Mouse (Mus musculus): Measurements from ENCODE around the gene Gimap5. TPM values are rescaled to one million over a fixed set of nuclear protein-coding genes. Genes with fewer than 3 reads are reported as not detected.

The Gimap5 gene
- polyA plus RNA-seq, 1 experiment from 2014 or later = 1.5 TPM

GRCm38 (mm10) chr6:48745490-48745889 lies 507 bp upstream of the Gimap5 start:
- Histone ChIP-seq H3K27me3 (ENCODE audit: control insufficient read depth, insufficient read depth, low read depth, low read length) (peaks cover 10% of the 10 kb centered on the region), H3K4me2 (ENCODE audit: low read length) (no peak overlapping the region), H3K36me3 (ENCODE audit: control insufficient read depth, insufficient read depth, low read length) (no peaks in the 10 kb centered on the region), H3K4me3 (ENCODE audit: low read depth, low read length) (no peak overlapping the region), H3K4me1 (ENCODE audit: control insufficient read depth, insufficient read depth, low read length) (0 out of 2 replicates have a peak, but pooled peaks cover 4% of the 10 kb centered on the region), H3K9ac (ENCODE audit: low read depth, low read length) (no peak overlapping the region), H3K27ac (ENCODE audit: low read length) (no peak overlapping the region), H3K9me3 (replicated peaks; ENCODE audit: control insufficient read depth, low read length, poor library complexity, severe bottlenecking) (no peaks in the 10 kb centered on the region)
- 58% methylated on average over 2 of the region's 2 CpGs for WGBS
- ATAC-seq = no peak

DNA sequence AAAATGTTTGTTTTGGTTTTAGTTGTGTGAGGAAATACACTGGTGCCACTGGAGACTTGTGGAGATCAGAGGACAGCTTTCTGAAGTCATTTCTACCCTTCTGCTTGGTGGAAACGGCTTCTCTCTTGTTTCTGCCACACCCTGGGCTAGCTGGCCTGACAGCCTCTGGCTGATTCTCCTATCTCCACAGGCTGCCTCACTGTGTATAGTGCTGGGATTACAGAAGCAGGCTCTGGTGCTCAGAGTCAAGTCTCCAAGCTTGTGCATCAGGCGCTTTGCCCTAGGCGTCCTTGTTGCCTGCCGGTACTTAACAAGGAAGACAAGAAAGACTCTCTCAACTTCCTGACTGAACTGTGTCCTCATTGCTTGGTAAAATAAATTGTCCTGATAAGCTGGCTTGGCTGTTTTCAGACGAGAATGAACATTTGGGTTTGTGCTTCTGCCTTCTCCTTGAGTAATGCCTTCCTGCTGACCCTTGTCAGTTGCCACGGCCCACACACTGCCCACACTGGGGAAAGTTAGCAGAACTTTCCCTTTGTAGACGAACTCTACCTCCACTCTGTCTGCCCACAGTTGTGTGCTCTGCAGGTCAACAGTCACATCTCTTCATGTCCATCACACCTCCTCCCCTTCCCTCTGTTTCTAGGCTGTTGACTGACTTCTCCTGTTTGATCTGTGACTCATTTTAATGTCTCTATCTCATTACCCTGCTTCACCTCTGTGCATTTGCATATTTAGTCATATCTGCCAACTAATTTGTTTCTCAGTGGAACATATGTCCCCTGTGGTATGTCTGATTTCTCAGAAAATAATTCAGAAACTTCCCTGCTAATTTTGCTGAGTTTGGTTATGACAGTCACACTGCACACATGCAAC lies 1.3 kb downstream of the Gimap5 start:
- H3K9me3 ChIP-seq (replicated peaks; ENCODE audit: control insufficient read depth, low read length, poor library complexity, severe bottlenecking) = no peaks in the 10 kb centered on the region
- H3K4me2 ChIP-seq (ENCODE audit: low read length) = no peak overlapping the region
- no peak overlapping the region for H3K27ac ChIP-seq (ENCODE audit: low read length)
- no peak overlapping the region for H3K9ac ChIP-seq (ENCODE audit: low read depth, low read length)
- 86% methylated on average over 7 of the region's 7 CpGs for WGBS
- H3K36me3 ChIP-seq (ENCODE audit: control insufficient read depth, insufficient read depth, low read length) = no peaks in the 10 kb centered on the region
- peaks cover 4% of the 10 kb centered on the region for H3K27me3 ChIP-seq (ENCODE audit: control insufficient read depth, insufficient read depth, low read depth, low read length)
- 0 out of 2 replicates have a peak, but pooled peaks cover under 1% of the 10 kb centered on the region for H3K4me1 ChIP-seq (ENCODE audit: control insufficient read depth, insufficient read depth, low read length)
- no peak for ATAC-seq
- H3K4me3 ChIP-seq (ENCODE audit: low read depth, low read length) = no peak overlapping the region

DNA sequence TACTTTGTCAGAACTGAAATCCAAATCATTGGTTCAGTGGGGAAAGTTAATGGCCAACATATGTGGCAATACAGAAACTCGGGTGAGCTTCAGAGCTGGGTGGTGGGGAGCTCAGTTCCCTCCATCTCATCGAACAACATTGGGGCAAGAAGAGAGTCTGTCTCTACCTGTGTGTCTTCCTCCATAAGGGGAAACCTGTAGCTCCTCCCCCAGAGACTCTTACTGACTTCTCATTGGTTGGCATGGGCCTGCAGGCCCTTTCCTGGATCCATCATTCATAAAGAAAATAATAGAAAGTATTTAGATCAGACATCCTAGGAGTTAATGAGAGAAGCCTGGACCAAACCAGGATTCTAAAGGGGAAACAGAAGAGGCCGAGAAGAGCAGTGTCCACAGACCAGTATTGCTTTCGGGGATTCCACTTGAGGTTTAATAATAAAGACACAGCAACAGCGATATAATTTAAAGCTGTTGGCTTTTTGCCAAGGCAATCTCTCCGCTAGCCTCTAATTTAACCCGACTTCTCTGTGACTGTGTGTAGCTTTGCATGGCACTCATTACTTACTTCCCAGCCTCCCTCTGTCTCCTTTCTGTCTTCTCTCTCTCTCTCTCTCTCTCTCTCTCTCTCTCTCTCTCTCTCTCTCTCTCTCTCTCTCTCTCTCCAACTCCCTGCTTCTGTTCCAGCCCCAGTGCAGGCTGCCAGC lies 17.7 kb downstream of the Gimap5 start:
- Histone ChIP-seq H3K27me3 (ENCODE audit: control insufficient read depth, insufficient read depth, low read depth, low read length) (no peaks in the 10 kb centered on the region), H3K9me3 (replicated peaks; ENCODE audit: control insufficient read depth, low read length, poor library complexity, severe bottlenecking) (no peaks in the 10 kb centered on the region), H3K4me2 (ENCODE audit: low read length) (no peak overlapping the region), H3K4me1 (ENCODE audit: control insufficient read depth, insufficient read depth, low read length) (no peaks in the 10 kb centered on the region), H3K9ac (ENCODE audit: low read depth, low read length) (no peak overlapping the region), H3K27ac (ENCODE audit: low read length) (no peak overlapping the region), H3K36me3 (ENCODE audit: control insufficient read depth, insufficient read depth, low read length) (no peaks in the 10 kb centered on the region), H3K4me3 (ENCODE audit: low read depth, low read length) (no peak overlapping the region)
- no peak for ATAC-seq
- WGBS = 75% methylated on average over 7 of the region's 7 CpGs

- no peak for ATAC-seq
- 86% methylated on average over 10 of the region's 10 CpGs for WGBS
- Histone ChIP-seq H3K4me1 (ENCODE audit: control insufficient read depth, insufficient read depth, low read length) (no peaks in the 10 kb centered on the region), H3K9ac (ENCODE audit: low read depth, low read length) (no peak overlapping the region), H3K9me3 (replicated peaks; ENCODE audit: control insufficient read depth, low read length, poor library complexity, severe bottlenecking) (no peaks in the 10 kb centered on the region), H3K27ac (ENCODE audit: low read length) (no peak overlapping the region), H3K36me3 (ENCODE audit: control insufficient read depth, insufficient read depth, low read length) (no peaks in the 10 kb centered on the region), H3K4me2 (ENCODE audit: low read length) (no peak overlapping the region), H3K4me3 (ENCODE audit: low read depth, low read length) (no peak overlapping the region), H3K27me3 (ENCODE audit: control insufficient read depth, insufficient read depth, low read depth, low read length) (no peaks in the 10 kb centered on the region)
Measured at GRCm38 (mm10) chr6:48764496-48764895, 18.5 kb downstream of the Gimap5 start.

- H3K36me3 ChIP-seq (ENCODE audit: control insufficient read depth, insufficient read depth, low read length) = no peaks in the 10 kb centered on the region
- no peak overlapping the region for H3K9ac ChIP-seq (ENCODE audit: low read depth, low read length)
- no peaks in the 10 kb centered on the region for H3K9me3 ChIP-seq (replicated peaks; ENCODE audit: control insufficient read depth, low read length, poor library complexity, severe bottlenecking)
- no peaks in the 10 kb centered on the region for H3K27me3 ChIP-seq (ENCODE audit: control insufficient read depth, insufficient read depth, low read depth, low read length)
- no peaks in the 10 kb centered on the region for H3K4me1 ChIP-seq (ENCODE audit: control insufficient read depth, insufficient read depth, low read length)
- 73% methylated on average over 9 of the region's 9 CpGs for WGBS
- no peak overlapping the region for H3K4me2 ChIP-seq (ENCODE audit: low read length)
- H3K4me3 ChIP-seq (ENCODE audit: low read depth, low read length) = no peak overlapping the region
- no peak for ATAC-seq
- no peak overlapping the region for H3K27ac ChIP-seq (ENCODE audit: low read length)
Measured at GRCm38 (mm10) chr6:48768178-48768869, 22.3 kb downstream of the Gimap5 start.

DNA sequence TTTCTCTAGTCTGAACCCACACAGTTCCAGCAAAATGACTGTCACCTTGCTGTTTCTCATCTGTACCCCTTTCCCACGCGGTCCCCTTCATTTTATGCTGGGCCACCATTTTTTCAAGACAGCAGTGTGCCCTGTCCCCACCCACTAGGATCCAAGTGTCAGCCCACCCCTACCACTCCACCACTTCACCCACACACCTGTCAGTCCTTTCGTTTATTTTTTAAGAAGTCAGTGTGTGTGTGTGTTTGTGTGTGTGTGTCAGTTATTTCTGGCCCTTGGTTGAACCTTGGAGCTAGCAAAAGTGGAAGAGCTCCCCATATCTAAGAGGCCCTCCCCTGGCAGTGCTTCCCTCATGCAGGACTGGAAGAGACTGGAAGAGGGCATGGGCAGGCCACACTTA lies 22.9 kb downstream of the Gimap5 start:
- H3K4me2 ChIP-seq (ENCODE audit: low read length) = no peak overlapping the region
- whole genome bisulfite sequencing = 90% methylated on average over 3 of the region's 3 CpGs
- no peak overlapping the region for H3K9ac ChIP-seq (ENCODE audit: low read depth, low read length)
- no peaks in the 10 kb centered on the region for H3K36me3 ChIP-seq (ENCODE audit: control insufficient read depth, insufficient read depth, low read length)
- no peaks in the 10 kb centered on the region for H3K27me3 ChIP-seq (ENCODE audit: control insufficient read depth, insufficient read depth, low read depth, low read length)
- no peaks in the 10 kb centered on the region for H3K4me1 ChIP-seq (ENCODE audit: control insufficient read depth, insufficient read depth, low read length)
- ATAC-seq = no peak
- no peak overlapping the region for H3K4me3 ChIP-seq (ENCODE audit: low read depth, low read length)
- H3K9me3 ChIP-seq (replicated peaks; ENCODE audit: control insufficient read depth, low read length, poor library complexity, severe bottlenecking) = no peaks in the 10 kb centered on the region
- H3K27ac ChIP-seq (ENCODE audit: low read length) = no peak overlapping the region

- 99% methylated on average over 3 of the region's 3 CpGs for WGBS
- ATAC-seq = no peak
Measured at GRCm38 (mm10) chr6:48770696-48771095, 24.7 kb downstream of the Gimap5 start, which contains the start of gene Gimap3. Gene Gimap3 (minus strand): TSS chr6:48770851.

GRCm38 (mm10) chr6:48772030-48772429 lies 26.0 kb downstream of the Gimap5 start:
- H3K27me3 ChIP-seq (ENCODE audit: control insufficient read depth, insufficient read depth, low read depth, low read length) = no peaks in the 10 kb centered on the region
- no peak overlapping the region for H3K4me2 ChIP-seq (ENCODE audit: low read length)
- no peaks in the 10 kb centered on the region for H3K36me3 ChIP-seq (ENCODE audit: control insufficient read depth, insufficient read depth, low read length)
- no peak overlapping the region for H3K27ac ChIP-seq (ENCODE audit: low read length)
- 13% methylated on average over 8 of the region's 8 CpGs for WGBS
- ATAC-seq = peak; percentile 64
- H3K4me1 ChIP-seq (ENCODE audit: control insufficient read depth, insufficient read depth, low read length) = no peaks in the 10 kb centered on the region
- no peaks in the 10 kb centered on the region for H3K9me3 ChIP-seq (replicated peaks; ENCODE audit: control insufficient read depth, low read length, poor library complexity, severe bottlenecking)
- H3K4me3 ChIP-seq (ENCODE audit: low read depth, low read length) = no peak overlapping the region
- no peak overlapping the region for H3K9ac ChIP-seq (ENCODE audit: low read depth, low read length)

More at GRCm38 (mm10) chr6:48770696-48771095, 24.7 kb downstream of the Gimap5 start, which contains the start of gene Gimap3:
- Histone ChIP-seq H3K9ac (ENCODE audit: low read depth, low read length) (no peak within 1 kb of the TSS), H3K27me3 (ENCODE audit: control insufficient read depth, insufficient read depth, low read depth, low read length) (no peaks in the 10 kb centered on the region), H3K4me1 (ENCODE audit: control insufficient read depth, insufficient read depth, low read length) (no peaks in the 10 kb centered on the region), H3K27ac (ENCODE audit: low read length) (no peak within 1 kb of the TSS), H3K4me3 (ENCODE audit: low read depth, low read length) (no peak within 1 kb of the TSS), H3K36me3 (ENCODE audit: control insufficient read depth, insufficient read depth, low read length) (no peaks in the 10 kb centered on the region), H3K4me2 (ENCODE audit: low read length) (no peak within 1 kb of the TSS), H3K9me3 (replicated peaks; ENCODE audit: control insufficient read depth, low read length, poor library complexity, severe bottlenecking) (no peaks in the 10 kb centered on the region)
